Mouse (Mus musculus): ENCODE measurements around the gene Tgfbr3. TPM values are rescaled to one million over a fixed set of nuclear protein-coding genes. Genes with fewer than 3 reads are reported as not detected.
"Not testable (repeated sequence)": the region's sequence is repeated elsewhere in the genome, so short reads cannot be mapped to it uniquely, and the experiment has no call there.

Tgfbr3 gene
- total and polyA plus RNA-seq, 2 experiments from 2014 or later, result 3.4 to 14.3 TPM

- no peak for ATAC-seq
- H3K27me3 ChIP-seq (ENCODE audit: insufficient read depth, low read length), result peaks cover 37% of the 10 kb centered on the region
- WGBS, result 32% methylated on average over 1 of the region's 1 CpGs
These were observed 37.0 kb downstream of the Tgfbr3 start for GRCm38 (mm10) chr5:107252435-107252834.

GRCm38 (mm10) chr5:107251751-107252305, 37.6 kb downstream of the Tgfbr3 start:
- H3K4me3 ChIP-seq (ENCODE audit: low read depth, low read length), result no peak overlapping the region
- WGBS, result 6% methylated on average over 3 of the region's 3 CpGs
- peak; percentile 83 for DNase-seq
- no peaks in the 10 kb centered on the region for H3K4me1 ChIP-seq (ENCODE audit: insufficient read depth)
- no peak for TF ChIP-seq CTCF (IDR thresholded peaks at IDR 0.05; ENCODE audit: low read depth)
- no peak overlapping the region for H3K9ac ChIP-seq
- no peak overlapping the region for H3K27ac ChIP-seq (ENCODE audit: low read depth, low read length)
- ATAC-seq, result peak; percentile 93
- 0 out of 2 replicates have a peak, but pooled peaks cover 6% of the 10 kb centered on the region for H3K9me3 ChIP-seq (ENCODE audit: low read length)
- H3K4me2 ChIP-seq (ENCODE audit: low read depth), result no peak overlapping the region
- H3K36me3 ChIP-seq (ENCODE audit: insufficient read depth), result no peaks in the 10 kb centered on the region
- peaks cover 37% of the 10 kb centered on the region for H3K27me3 ChIP-seq (ENCODE audit: insufficient read depth, low read length)

More at GRCm38 (mm10) chr5:107252435-107252834, 37.0 kb downstream of the Tgfbr3 start:
- H3K9ac ChIP-seq, result no peak overlapping the region
- H3K4me3 ChIP-seq (ENCODE audit: low read depth, low read length), result no peak overlapping the region
- no peak overlapping the region for H3K27ac ChIP-seq (ENCODE audit: low read depth, low read length)
- TF ChIP-seq CTCF (IDR thresholded peaks at IDR 0.05; ENCODE audit: low read depth), result no peak
- no peak for DNase-seq
- no peaks in the 10 kb centered on the region for H3K4me1 ChIP-seq (ENCODE audit: insufficient read depth)
- H3K4me2 ChIP-seq (ENCODE audit: low read depth), result no peak overlapping the region
- no peaks in the 10 kb centered on the region for H3K36me3 ChIP-seq (ENCODE audit: insufficient read depth)
- 0 out of 2 replicates have a peak, but pooled peaks cover 6% of the 10 kb centered on the region for H3K9me3 ChIP-seq (ENCODE audit: low read length)

- H3K4me3 ChIP-seq (ENCODE audit: low read depth, low read length), result no peak overlapping the region
- peaks cover 48% of the 10 kb centered on the region for H3K27me3 ChIP-seq (ENCODE audit: insufficient read depth, low read length)
- no peaks in the 10 kb centered on the region for H3K4me1 ChIP-seq (ENCODE audit: insufficient read depth)
- H3K36me3 ChIP-seq (ENCODE audit: insufficient read depth), result no peaks in the 10 kb centered on the region
- H3K4me2 ChIP-seq (ENCODE audit: low read depth), result no peak overlapping the region
- DNase-seq, result no peak
- H3K27ac ChIP-seq (ENCODE audit: low read depth, low read length), result no peak overlapping the region
- WGBS, result 13% methylated on average over 19 of the region's 19 CpGs
- no peak for ATAC-seq
- 0 out of 2 replicates have a peak, but pooled peaks cover 6% of the 10 kb centered on the region for H3K9me3 ChIP-seq (ENCODE audit: low read length)
- no peak overlapping the region for H3K9ac ChIP-seq
- TF ChIP-seq CTCF (IDR thresholded peaks at IDR 0.05; ENCODE audit: low read depth), result 0 out of 2 replicates have a peak, but pooled peaks have one; percentile 3
These were observed 38.7 kb downstream of the Tgfbr3 start for GRCm38 (mm10) chr5:107250548-107251272.

- WGBS, result 74% methylated on average over 6 of the region's 6 CpGs
- H3K4me3 ChIP-seq (ENCODE audit: low read depth, low read length), result no peak overlapping the region
- H3K4me2 ChIP-seq (ENCODE audit: low read depth), result no peak overlapping the region
- no peak overlapping the region for H3K9ac ChIP-seq
- DNase-seq, result no peak
- no peak overlapping the region for H3K27ac ChIP-seq (ENCODE audit: low read depth, low read length)
- TF ChIP-seq CTCF (IDR thresholded peaks at IDR 0.05; ENCODE audit: low read depth), result no peak
- 0 out of 2 replicates have a peak, but pooled peaks cover 6% of the 10 kb centered on the region for H3K9me3 ChIP-seq (ENCODE audit: low read length)
- no peaks in the 10 kb centered on the region for H3K4me1 ChIP-seq (ENCODE audit: insufficient read depth)
- no peaks in the 10 kb centered on the region for H3K36me3 ChIP-seq (ENCODE audit: insufficient read depth)
- H3K27me3 ChIP-seq (ENCODE audit: insufficient read depth, low read length), result peaks cover 58% of the 10 kb centered on the region
- no peak for ATAC-seq
These were observed 40.7 kb downstream of the Tgfbr3 start for GRCm38 (mm10) chr5:107248732-107249131.

GRCm38 (mm10) chr5:107248302-107248701, 41.1 kb downstream of the Tgfbr3 start:
- H3K9ac ChIP-seq; ATAC-seq; H3K4me1 ChIP-seq (ENCODE audit: insufficient read depth); H3K27ac ChIP-seq (ENCODE audit: low read depth, low read length); H3K4me3 ChIP-seq (ENCODE audit: low read depth, low read length); DNase-seq; H3K36me3 ChIP-seq (ENCODE audit: insufficient read depth); H3K4me2 ChIP-seq (ENCODE audit: low read depth); H3K9me3 ChIP-seq (ENCODE audit: low read length): not testable (repeated sequence)
- WGBS, result 96% methylated on average over 11 of the region's 11 CpGs
- peaks cover 58% of the 10 kb centered on the region for H3K27me3 ChIP-seq (ENCODE audit: insufficient read depth, low read length)

- Histone ChIP-seq H3K27me3 (ENCODE audit: insufficient read depth, low read length) (peaks cover 53% of the 10 kb centered on the region), H3K9ac (no peak overlapping the region), H3K9me3 (ENCODE audit: low read length) (0 out of 2 replicates have a peak, but pooled peaks cover 6% of the 10 kb centered on the region), H3K4me2 (ENCODE audit: low read depth) (no peak overlapping the region), H3K4me1 (ENCODE audit: insufficient read depth) (no peaks in the 10 kb centered on the region), H3K27ac (ENCODE audit: low read depth, low read length) (no peak overlapping the region), H3K36me3 (ENCODE audit: insufficient read depth) (no peaks in the 10 kb centered on the region), H3K4me3 (ENCODE audit: low read depth, low read length) (no peak overlapping the region)
- 59% methylated on average over 3 of the region's 3 CpGs for WGBS
- ATAC-seq (no peak), DNase-seq (no peak)
- no peak for TF ChIP-seq CTCF (IDR thresholded peaks at IDR 0.05; ENCODE audit: low read depth)
These were observed 41.6 kb downstream of the Tgfbr3 start for GRCm38 (mm10) chr5:107247786-107248185.

- DNase-seq (no peak), ATAC-seq (no peak)
- H3K9ac ChIP-seq, result no peak overlapping the region
- 89% methylated on average over 2 of the region's 2 CpGs for WGBS
- no peaks in the 10 kb centered on the region for H3K9me3 ChIP-seq (ENCODE audit: low read length)
- no peak overlapping the region for H3K4me3 ChIP-seq (ENCODE audit: low read depth, low read length)
- no peaks in the 10 kb centered on the region for H3K36me3 ChIP-seq (ENCODE audit: insufficient read depth)
- H3K4me1 ChIP-seq (ENCODE audit: insufficient read depth), result no peaks in the 10 kb centered on the region
- H3K4me2 ChIP-seq (ENCODE audit: low read depth), result no peak overlapping the region
- H3K27me3 ChIP-seq (ENCODE audit: insufficient read depth, low read length), result peaks cover 48% of the 10 kb centered on the region
- TF ChIP-seq CTCF (IDR thresholded peaks at IDR 0.05; ENCODE audit: low read depth), result no peak
- no peak overlapping the region for H3K27ac ChIP-seq (ENCODE audit: low read depth, low read length)
These were observed 46.0 kb downstream of the Tgfbr3 start for GRCm38 (mm10) chr5:107243445-107243844.

All from forebrain, postnatal 0 days (tissue).